Mouse (Mus musculus) CD4-positive, CD25-positive, alpha-beta regulatory T cell (primary cell): Measurements from ENCODE around the gene Zfp969. TPM values are rescaled to one million over a fixed set of nuclear protein-coding genes. Genes with fewer than 3 reads are reported as not detected.

Source experiments
- polyA plus RNA-seq: library from polyadenylated mRNA; unstranded; fragments of 100-300 nt; shearing (Covaris generic); gene quantifications from one replicate; pipeline ENCODE4 v1.2.1, GENCODE M21; 2017

The Zfp969 gene
- polyA plus RNA-seq: not detected

DNA sequence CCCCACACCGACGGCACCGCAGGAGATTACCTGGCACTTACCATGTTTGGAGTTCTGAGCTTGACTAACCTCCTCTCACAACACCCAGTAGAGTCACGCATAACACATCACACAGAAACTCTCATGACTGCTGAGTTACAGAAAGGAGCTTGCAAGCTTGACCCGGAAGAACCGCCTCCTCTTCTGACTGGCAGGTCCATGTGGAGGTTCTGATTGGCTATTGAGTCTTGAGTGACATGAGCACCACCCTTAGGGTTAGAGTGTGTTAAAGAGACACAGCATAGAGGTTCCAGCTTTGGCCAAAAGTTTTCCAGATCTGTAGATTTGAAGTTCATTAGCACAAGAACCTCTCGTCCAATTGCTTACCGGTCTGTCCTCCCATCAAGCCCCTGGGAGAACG, at the start of gene Zfp969:
Gene Zfp969 (minus strand): TSS at position 101 of the 400 bp plus-strand sequence.

DNA sequence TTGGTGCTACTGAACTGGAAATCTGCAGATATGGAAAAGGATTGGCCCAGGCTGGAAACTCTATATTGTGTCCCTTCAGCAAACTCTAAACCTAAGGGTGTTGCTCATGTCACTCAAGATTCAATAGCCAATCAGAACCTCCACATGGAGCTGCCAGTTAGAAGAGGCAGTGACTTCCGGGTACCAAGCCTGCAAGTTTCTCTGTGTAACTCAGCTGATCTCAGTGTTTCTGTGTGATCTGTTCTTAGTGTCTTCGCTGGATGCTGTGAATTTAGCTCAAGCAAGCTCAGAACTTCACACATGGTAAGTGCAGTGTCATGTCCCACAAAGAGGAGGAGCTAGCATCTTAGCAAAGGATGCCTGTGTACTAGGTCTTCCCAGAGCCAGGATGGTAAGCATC, 37.8 kb upstream of the Zfp969 start, which contains the start of gene Gm2007:
Gene Gm2007 (plus strand): TSS at position 301 of the 400 bp plus-strand sequence.

DNA sequence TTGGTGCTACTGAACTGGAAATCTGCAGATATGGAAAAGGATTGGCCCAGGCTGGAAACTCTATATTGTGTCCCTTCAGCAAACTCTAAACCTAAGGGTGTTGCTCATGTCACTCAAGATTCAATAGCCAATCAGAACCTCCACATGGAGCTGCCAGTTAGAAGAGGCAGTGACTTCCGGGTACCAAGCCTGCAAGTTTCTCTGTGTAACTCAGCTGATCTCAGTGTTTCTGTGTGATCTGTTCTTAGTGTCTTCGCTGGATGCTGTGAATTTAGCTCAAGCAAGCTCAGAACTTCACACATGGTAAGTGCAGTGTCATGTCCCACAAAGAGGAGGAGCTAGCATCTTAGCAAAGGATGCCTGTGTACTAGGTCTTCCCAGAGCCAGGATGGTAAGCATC, 59.8 kb downstream of the Zfp969 start, which contains the start of gene Gm11007:
Gene Gm11007 (plus strand): TSS at position 301 of the 400 bp plus-strand sequence.

Other genes starting within 250 kb of the Zfp969 start
- 6.5 TPM for gene Zfp965, start 233.7 kb downstream of the Zfp969 start, polyA plus RNA-seq
- 6.3 TPM for gene Gm11007, start 59.7 kb downstream of the Zfp969 start, polyA plus RNA-seq
- gene Gm2007, start 37.9 kb upstream of the Zfp969 start, polyA plus RNA-seq: 6.3 TPM
- gene Gm14288, start 97.4 kb upstream of the Zfp969 start, polyA plus RNA-seq: not detected
- gene Gm6710, start 165.6 kb upstream of the Zfp969 start, polyA plus RNA-seq: 5.1 TPM
- 5.1 TPM for gene Zfp966, start 227.5 kb upstream of the Zfp969 start, polyA plus RNA-seq